Mouse (Mus musculus) forebrain, postnatal 0 days (tissue): Measurements from ENCODE around the gene Hoxd1. TPM values are rescaled to one million over a fixed set of nuclear protein-coding genes. Genes with fewer than 3 reads are reported as not detected.

Experiments used
- ATAC-seq: fragments of 200-750 bp; cut with Nextera tagmentation; 2 replicates; pipeline ENCODE4 v1.8.0; 2017; ENCODE audit warnings: mild to moderate bottlenecking, moderate library complexity
- DNase-seq: peaks from one replicate; pipeline ENCODE4 v3.0.0-alpha.2; 2015
- H3K27ac ChIP-seq: fragments of 300-500 bp; sonication (generic); 2 replicates; pipeline ENCODE4 v1.5.1; 2014; ENCODE audit warnings: low read depth, mild to moderate bottlenecking, antibody characterized with exemption, low read length, moderate library complexity, mixed read lengths
- H3K27me3 ChIP-seq: fragments of 300-500 bp; sonication (generic); 2 replicates; pipeline ENCODE4 v1.6.1; 2014; ENCODE audit warnings: mild to moderate bottlenecking, low read length, mixed read lengths; ENCODE audit not compliant: insufficient read depth
- H3K36me3 ChIP-seq: fragments of 300-500 bp; sonication (generic); 2 replicates; pipeline ENCODE4 v1.6.1; 2014; ENCODE audit warnings: mild to moderate bottlenecking, moderate library complexity; ENCODE audit not compliant: insufficient read depth
- H3K4me1 ChIP-seq: fragments of 300-500 bp; sonication (generic); 2 replicates; pipeline ENCODE4 v1.6.1; 2014; ENCODE audit warnings: antibody characterized with exemption; ENCODE audit not compliant: insufficient read depth
- H3K4me2 ChIP-seq: fragments of 300-500 bp; sonication (generic); 2 replicates; pipeline ENCODE4 v1.6.1; 2014; ENCODE audit warnings: low read depth, mild to moderate bottlenecking, moderate library complexity
- H3K4me3 ChIP-seq: fragments of 300-500 bp; sonication (generic); 2 replicates; pipeline ENCODE4 v1.5.1; 2014; ENCODE audit warnings: low read depth, low read length, mixed read lengths
- H3K9ac ChIP-seq: fragments of 300-500 bp; sonication (generic); 2 replicates; pipeline ENCODE4 v1.6.1; 2014; ENCODE audit warnings: mild to moderate bottlenecking
- H3K9me3 ChIP-seq: fragments of 300-500 bp; sonication (generic); 2 replicates; pipeline ENCODE4 v1.6.1; 2016; ENCODE audit warnings: low read length
- CTCF ChIP-seq: sonication (generic); IDR thresholded peaks from 2 replicates; pipeline ENCODE4 v1.5.1; 2016; ENCODE audit warnings: antibody characterized with exemption, control low read depth, low read depth
- WGBS: fragments of 180-500 bp; shearing (Covaris S2); extraction: QIAGEN DNeasy Blood & Tissue Kit; methylation state at CpG from one replicate; pipeline ENCODE4 v1.1.7; 2014; 5-methylcytosine and 5-hydroxymethylcytosine counted together
- polyA plus RNA-seq: library from polyadenylated mRNA; unstranded; fragments of >200 nt; fragmentation: Nextera tagmentation; extraction: Ambion mirVana; gene quantifications from 2 replicates; pipeline ENCODE4 v1.2.1, GENCODE M21; 2015
- total RNA-seq: library from RNA; depleted of rRNA; stranded (reverse); fragments of >200 nt; gene quantifications from 2 replicates; pipeline ENCODE4 v1.2.3, GENCODE M21; 2014

Gene Hoxd1
- total and polyA plus RNA-seq, 2 experiments from 2014 or later: not detected

- no peaks in the 10 kb centered on the region for H3K9me3 ChIP-seq
- TF ChIP-seq CTCF: no peak
- H3K36me3 ChIP-seq: no peaks in the 10 kb centered on the region
- WGBS: under 1% methylated on average over 25 of the region's 25 CpGs
- H3K4me3 ChIP-seq: no peak overlapping the region
- no peak for DNase-seq
- ATAC-seq: no peak
- H3K27ac ChIP-seq: no peak overlapping the region
- H3K27me3 ChIP-seq: peaks cover 97% of the 10 kb centered on the region
- H3K9ac ChIP-seq: no peak overlapping the region
- no peak overlapping the region for H3K4me2 ChIP-seq
- no peaks in the 10 kb centered on the region for H3K4me1 ChIP-seq
Observed at GRCm38 (mm10) chr2:74727640-74728302, 35.0 kb upstream of the Hoxd1 start.

GRCm38 (mm10) chr2:74728303-74728680 lies 34.5 kb upstream of the Hoxd1 start:
- no peak overlapping the region for H3K4me3 ChIP-seq
- no peaks in the 10 kb centered on the region for H3K9me3 ChIP-seq
- no peak overlapping the region for H3K4me2 ChIP-seq
- no peak for TF ChIP-seq CTCF
- DNase-seq: no peak
- 5% methylated on average over 13 of the region's 13 CpGs for WGBS
- ATAC-seq: no peak
- H3K27me3 ChIP-seq: peaks cover 97% of the 10 kb centered on the region
- no peaks in the 10 kb centered on the region for H3K4me1 ChIP-seq
- H3K9ac ChIP-seq: no peak overlapping the region
- no peaks in the 10 kb centered on the region for H3K36me3 ChIP-seq
- H3K27ac ChIP-seq: no peak overlapping the region

GRCm38 (mm10) chr2:74730331-74730730 lies 32.4 kb upstream of the Hoxd1 start:
- TF ChIP-seq CTCF: no peak
- no peak for ATAC-seq
- H3K4me3 ChIP-seq: no peak overlapping the region
- WGBS: 2% methylated on average over 8 of the region's 8 CpGs
- H3K27me3 ChIP-seq: peaks cover 90% of the 10 kb centered on the region
- H3K9me3 ChIP-seq: no peaks in the 10 kb centered on the region
- H3K9ac ChIP-seq: no peak overlapping the region
- H3K27ac ChIP-seq: no peak overlapping the region
- no peaks in the 10 kb centered on the region for H3K36me3 ChIP-seq
- no peak overlapping the region for H3K4me2 ChIP-seq
- no peak for DNase-seq
- H3K4me1 ChIP-seq: no peaks in the 10 kb centered on the region

GRCm38 (mm10) chr2:74731055-74731454 lies 31.7 kb upstream of the Hoxd1 start:
- no peak for ATAC-seq
- H3K9ac ChIP-seq: no peak overlapping the region
- no peak for TF ChIP-seq CTCF
- no peaks in the 10 kb centered on the region for H3K36me3 ChIP-seq
- no peak overlapping the region for H3K27ac ChIP-seq
- no peak overlapping the region for H3K4me2 ChIP-seq
- no peaks in the 10 kb centered on the region for H3K9me3 ChIP-seq
- no peaks in the 10 kb centered on the region for H3K4me1 ChIP-seq
- H3K4me3 ChIP-seq: no peak overlapping the region
- DNase-seq: no peak
- H3K27me3 ChIP-seq: peaks cover 90% of the 10 kb centered on the region

- Histone ChIP-seq H3K4me1 (no peaks in the 10 kb centered on the region), H3K9me3 (no peaks in the 10 kb centered on the region), H3K9ac (no peak overlapping the region), H3K4me2 (no peak overlapping the region), H3K27me3 (peaks cover 88% of the 10 kb centered on the region), H3K27ac (no peak overlapping the region), H3K4me3 (no peak overlapping the region), H3K36me3 (no peaks in the 10 kb centered on the region)
- no peak for TF ChIP-seq CTCF
- DNase-seq (no peak), ATAC-seq (no peak)
- WGBS: 2% methylated on average over 9 of the region's 9 CpGs
Observed at GRCm38 (mm10) chr2:74731799-74732512, 30.8 kb upstream of the Hoxd1 start.

- Histone ChIP-seq H3K36me3 (no peaks in the 10 kb centered on the region), H3K4me1 (no peaks in the 10 kb centered on the region), H3K9ac (no peak overlapping the region), H3K4me3 (no peak overlapping the region), H3K9me3 (no peaks in the 10 kb centered on the region), H3K4me2 (no peak overlapping the region), H3K27ac (no peak overlapping the region), H3K27me3 (peaks cover 88% of the 10 kb centered on the region)
- 1% methylated on average over 48 of the region's 52 CpGs for WGBS
- DNase-seq: no peak
- TF ChIP-seq CTCF: no peak
- ATAC-seq: no peak
Observed at GRCm38 (mm10) chr2:74732513-74733316, 30.1 kb upstream of the Hoxd1 start.

- no peak for TF ChIP-seq CTCF
- no peak overlapping the region for H3K4me2 ChIP-seq
Observed at GRCm38 (mm10) chr2:74733317-74733661, 29.5 kb upstream of the Hoxd1 start.

More at GRCm38 (mm10) chr2:74733317-74733661, 29.5 kb upstream of the Hoxd1 start:
- DNase-seq (no peak), ATAC-seq (no peak)
- Histone ChIP-seq H3K36me3 (no peaks in the 10 kb centered on the region), H3K4me1 (no peaks in the 10 kb centered on the region), H3K9me3 (no peaks in the 10 kb centered on the region), H3K9ac (no peak overlapping the region), H3K27ac (no peak overlapping the region), H3K4me3 (no peak overlapping the region), H3K27me3 (peaks cover 88% of the 10 kb centered on the region)
- WGBS: 1% methylated on average over 16 of the region's 16 CpGs
